Mouse (Mus musculus) ZHBTc4 (cell line): ENCODE results near the gene Cyp4f16.
"Not testable (repeated sequence)": the region's sequence is repeated elsewhere in the genome, so short reads cannot be mapped to it uniquely, and the experiment has no call there.

Experiments used
- DNase-seq: peaks from one replicate; pipeline ENCODE4 v3.0.0-alpha.2; 2011; ENCODE audit warnings: low read depth, low spot score

The Cyp4f16 gene

GRCm38 (mm10) chr17:32550900-32551770 lies 14.8 kb downstream of the Cyp4f16 start:
- peak; percentile 95 for DNase-seq

- peak; percentile 48 for DNase-seq
These were observed 16.7 kb downstream of the Cyp4f16 start for GRCm38 (mm10) chr17:32553016-32553415.

GRCm38 (mm10) chr17:32554368-32554767 lies 18.0 kb downstream of the Cyp4f16 start:
- not testable (repeated sequence) for DNase-seq

GRCm38 (mm10) chr17:32563301-32563700 lies 26.9 kb downstream of the Cyp4f16 start:
- peak; percentile 55 for DNase-seq

GRCm38 (mm10) chr17:32573286-32573685 lies 36.9 kb downstream of the Cyp4f16 start:
- not testable (repeated sequence) for DNase-seq

GRCm38 (mm10) chr17:32577496-32578186 lies 41.3 kb downstream of the Cyp4f16 start:
- DNase-seq: no peak

GRCm38 (mm10) chr17:32596494-32596893 lies 60.1 kb downstream of the Cyp4f16 start:
- no peak for DNase-seq
